ENCODE assay signal across 13 mouse cellular contexts in the genomic region with DNA sequence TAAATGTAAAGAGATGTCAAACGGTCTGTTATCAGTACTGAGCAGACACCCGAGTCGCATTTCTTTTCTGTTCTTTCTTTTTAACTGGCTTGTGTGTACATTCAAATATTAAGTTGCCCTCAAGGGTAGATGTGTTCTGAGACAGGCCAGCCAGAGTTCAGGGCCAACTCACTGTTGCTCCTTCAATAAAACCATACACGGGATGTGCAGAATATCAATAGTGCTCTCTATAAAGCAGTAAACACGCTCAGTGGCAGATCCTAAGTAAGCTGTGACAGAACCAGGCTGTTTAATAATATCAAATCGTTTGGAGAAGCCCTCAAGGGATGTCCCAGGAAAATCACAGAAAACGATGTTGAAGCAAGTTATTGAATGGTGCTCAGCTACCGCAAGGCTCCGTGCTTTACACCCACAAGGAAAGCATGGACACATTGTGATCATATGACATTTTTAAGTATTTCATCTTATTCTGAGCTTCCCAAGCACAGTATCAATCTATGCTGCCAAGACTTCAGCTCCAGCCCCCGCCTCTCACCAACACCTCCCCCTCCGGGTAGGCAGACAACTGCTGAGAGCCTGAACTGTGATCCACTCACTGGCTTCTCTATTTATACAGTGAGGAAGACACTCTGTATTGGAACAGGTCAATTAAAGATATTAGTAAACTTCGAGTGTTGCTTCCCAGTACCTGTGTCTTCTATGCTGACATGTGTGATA.
DNase-seq lines count a peak whose midpoint lies in the region; ATAC-seq lines count a peak whose summit lies in the region.
"Had no signal": no experiment of that assay in that cellular context is flagged by ENCODE, and none has a peak within 500 bp of the region (broad histone marks: within the 10 kb centered on the region; RNA-seq: fewer than 3 reads in every experiment).

No protein-coding gene starts in this region.

- peak; percentile 27 to 39 for DNase-seq in cerebellum, postnatal 10 days
- DNase-seq in right cerebral cortex, adult 18-20 months = peak; percentile 85
- DNase-seq in right cerebral cortex, postnatal 4 days = no peak
- peak; percentile 73 to 79 for DNase-seq in left cerebral cortex, postnatal 14 days (ENCODE audit: low spot score in 2 of 2)
- DNase-seq in telencephalon, adult 2 months (ENCODE audit: low read depth, low spot score) = peak; percentile 80
- no peak for DNase-seq in thymus, postnatal 0 days (ENCODE audit: low spot score)
- DNase-seq in adrenal gland, postnatal 10 days = no peak
- DNase-seq: cerebellum, adult 11 months; gastrocnemius, postnatal 36 days; kidney, postnatal 10 days had no signal

- ATAC-seq in cerebellum, adult (ENCODE audit: insufficient number of reproducible peaks, low FRiP score, low TSS enrichment) = no peak
- ATAC-seq: activated CD4-positive, CD25-positive, alpha-beta regulatory T cell, adult 4 months; liver, embryonic 12.5 days had no signal

- intact Hi-C loops in left cerebral cortex, postnatal 14 days (cut with DNase I) = no loop called here

Comparison
In these comparisons a context has a peak if more than half of its experiments do, and no peak if none do; other contexts are left out.
1. DNase-seq: peak in cerebellum, postnatal 10 days (2 of 2), right cerebral cortex, adult 18-20 months (single experiment), left cerebral cortex, postnatal 14 days (2 of 2) and telencephalon, adult 2 months (single experiment); none in right cerebral cortex, postnatal 4 days (single experiment), thymus, postnatal 0 days (single experiment) and adrenal gland, postnatal 10 days (single experiment).